Mouse (Mus musculus): ENCODE measurements around the gene Lyzl4.

Gene Lyzl4

GRCm38 (mm10) chr9:121642001-121642400 lies at the start of gene Lyzl4:
Gene Lyzl4 (minus strand): TSS chr9:121642096.
- DNase-seq (ENCODE audit: low read depth, low spot score) = peak; percentile 61

DNA sequence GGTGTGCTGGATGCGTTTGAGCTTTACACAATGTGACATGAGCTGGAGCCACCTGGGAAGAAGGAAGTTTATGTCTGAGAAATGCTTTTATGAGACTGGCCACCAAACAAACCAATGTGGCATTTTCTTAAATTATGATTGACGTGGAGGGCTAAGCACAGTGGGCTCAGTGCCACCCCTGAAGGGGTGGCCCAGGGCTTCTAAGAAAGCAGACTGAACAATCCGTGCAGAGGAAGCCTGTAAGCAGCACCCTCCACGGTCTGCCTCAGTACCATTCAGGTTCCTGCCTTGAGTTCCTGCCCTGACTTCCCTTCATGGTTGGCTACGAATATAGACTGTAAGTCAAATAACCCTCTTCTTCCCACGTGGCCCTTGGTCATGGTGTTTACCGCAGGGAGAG lies 48.8 kb upstream of the Lyzl4 start:
- no peak for DNase-seq (ENCODE audit: low read depth, low spot score)

DNA sequence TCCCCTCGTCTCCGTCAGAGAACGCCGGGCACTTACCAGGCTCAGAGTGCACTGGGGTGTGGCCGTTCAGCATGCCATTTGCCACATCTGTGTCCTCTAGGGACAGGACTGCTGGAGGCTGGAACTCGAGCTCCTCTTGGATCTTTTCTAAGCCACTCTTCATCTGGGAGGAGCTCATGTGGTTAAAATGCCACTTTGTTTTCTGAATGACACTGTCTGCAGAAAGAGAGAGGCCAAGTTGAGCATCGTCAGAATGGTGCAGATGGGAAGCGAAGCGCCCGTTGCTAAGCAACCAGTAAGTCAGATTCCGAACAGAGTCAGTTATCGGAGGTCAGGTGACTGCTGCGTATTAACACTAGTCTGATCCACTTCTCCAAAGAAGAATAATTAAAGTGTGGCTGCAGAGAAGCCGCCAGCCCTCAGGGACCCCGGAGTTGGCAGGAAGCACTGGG lies 48.3 kb upstream of the Lyzl4 start:
- DNase-seq (ENCODE audit: low read depth, low spot score) = no peak

DNA sequence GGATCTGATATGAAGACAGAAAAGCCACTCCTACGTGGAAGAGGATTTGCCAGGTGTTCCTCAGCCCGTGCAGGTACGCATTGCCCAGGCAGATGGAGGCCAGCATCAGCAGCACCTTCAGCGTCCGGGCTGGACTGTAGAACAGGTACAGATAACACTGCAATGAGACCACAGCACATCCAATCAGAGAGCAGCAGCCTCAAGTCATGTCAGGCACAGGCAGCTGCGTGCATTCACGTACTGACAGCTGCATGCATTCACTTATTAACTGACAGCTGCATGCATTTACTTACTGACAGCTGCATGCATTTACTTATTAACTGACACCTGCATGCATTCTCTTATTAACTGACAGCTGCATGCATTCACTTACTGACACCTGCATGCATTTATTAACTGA lies 42.8 kb upstream of the Lyzl4 start:
- no peak for DNase-seq (ENCODE audit: low read depth, low spot score)

- no peak for DNase-seq (ENCODE audit: low read depth, low spot score)
Observed at GRCm38 (mm10) chr9:121682037-121682680, 40.3 kb upstream of the Lyzl4 start.

- no peak for DNase-seq (ENCODE audit: low read depth, low spot score)
Observed at GRCm38 (mm10) chr9:121681191-121681590, 39.3 kb upstream of the Lyzl4 start.

- peak; percentile 79 for DNase-seq (ENCODE audit: low read depth, low spot score)
Observed at GRCm38 (mm10) chr9:121679549-121679948, 37.7 kb upstream of the Lyzl4 start.

GRCm38 (mm10) chr9:121677476-121677875 lies 35.6 kb upstream of the Lyzl4 start:
- no peak for DNase-seq (ENCODE audit: low read depth, low spot score)

DNA sequence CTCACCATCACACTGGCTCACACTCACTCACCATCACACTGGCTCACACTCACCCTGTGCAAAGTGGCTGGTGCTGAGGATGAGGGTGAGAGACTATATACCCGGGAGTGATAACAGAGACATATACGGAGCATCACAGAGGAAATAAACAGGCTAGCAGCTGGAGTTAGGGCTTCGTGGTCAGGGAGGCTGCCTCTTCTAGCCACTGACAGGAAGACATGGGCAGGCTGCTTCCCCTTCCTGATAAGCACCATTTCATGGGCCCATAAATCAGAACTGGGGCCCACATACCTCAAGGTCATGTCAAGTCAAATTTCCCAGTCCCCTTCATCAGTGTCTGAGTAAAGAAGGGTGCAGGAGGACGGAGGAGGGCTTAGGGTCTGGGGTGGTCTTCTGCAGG lies 35.2 kb upstream of the Lyzl4 start:
- no peak for DNase-seq (ENCODE audit: low read depth, low spot score)

GRCm38 (mm10) chr9:121675556-121675955 lies 33.7 kb upstream of the Lyzl4 start:
- DNase-seq (ENCODE audit: low read depth, low spot score) = no peak

- no peak for DNase-seq (ENCODE audit: low read depth, low spot score)
Observed at GRCm38 (mm10) chr9:121675011-121675410, 33.1 kb upstream of the Lyzl4 start.

DNA sequence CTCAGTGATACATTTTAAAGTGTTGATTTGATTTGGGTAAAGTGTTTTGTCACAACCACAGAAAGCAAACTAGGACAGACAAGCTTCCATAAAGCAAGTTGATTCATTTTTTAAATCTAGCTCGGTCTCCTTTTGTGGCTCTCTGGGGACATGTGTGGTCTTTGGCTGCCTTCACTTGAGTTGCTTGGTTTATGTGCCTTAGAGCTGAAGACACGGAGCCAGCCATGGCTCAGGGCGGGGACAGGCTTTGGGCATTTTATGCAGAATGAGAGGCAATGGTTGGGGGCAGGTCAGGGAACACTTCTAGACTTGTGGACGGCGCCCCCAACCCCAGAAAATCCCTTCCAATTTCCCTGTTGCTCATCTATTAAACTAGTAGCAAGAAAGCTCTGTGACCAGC lies 31.8 kb upstream of the Lyzl4 start:
- no peak for DNase-seq (ENCODE audit: low read depth, low spot score)

DNA sequence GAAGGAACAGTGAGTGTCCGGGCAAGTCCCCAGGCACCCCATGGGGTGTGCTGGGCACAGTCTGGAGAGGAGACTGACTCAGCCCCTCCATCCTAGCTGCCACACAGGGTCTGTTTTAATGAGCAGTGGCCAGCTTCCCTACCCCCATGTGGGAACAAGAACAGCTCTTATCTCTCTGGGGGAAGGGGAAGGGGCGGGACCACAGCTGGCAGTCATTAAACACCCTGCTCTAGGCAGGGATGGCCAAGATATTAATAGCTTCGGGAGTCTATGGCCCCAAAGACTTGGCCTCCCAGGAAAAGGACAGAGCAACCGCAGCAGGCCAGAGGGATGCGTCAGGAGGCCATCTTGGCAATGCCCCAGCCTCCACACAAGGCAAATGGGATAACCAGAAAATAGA lies 30.4 kb upstream of the Lyzl4 start:
- no peak for DNase-seq (ENCODE audit: low read depth, low spot score)

- peak; percentile 80 for DNase-seq (ENCODE audit: low read depth, low spot score)
Observed at GRCm38 (mm10) chr9:121671300-121671699, 29.4 kb upstream of the Lyzl4 start.

GRCm38 (mm10) chr9:121669348-121669791 lies 27.5 kb upstream of the Lyzl4 start:
- DNase-seq (ENCODE audit: low read depth, low spot score) = peak; percentile 83

DNA sequence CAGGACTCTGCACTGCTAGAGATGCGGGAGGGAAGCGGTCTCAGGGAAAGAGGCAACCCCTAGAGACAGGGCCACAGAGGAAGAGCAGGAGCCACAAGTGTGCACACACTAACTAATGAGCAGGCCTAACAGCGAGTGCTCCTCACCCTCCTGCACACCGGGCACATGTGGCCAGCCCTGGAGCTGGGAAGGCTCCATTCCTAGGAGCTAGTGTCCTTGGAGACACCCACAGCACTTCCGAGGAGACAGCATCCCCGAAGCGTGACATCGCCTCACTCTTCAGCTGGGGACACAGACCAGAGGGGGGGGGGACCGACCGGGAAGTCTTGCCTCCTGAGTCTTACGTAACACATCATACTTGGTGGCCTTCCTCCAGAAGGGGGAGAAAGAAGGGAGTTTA lies 25.9 kb upstream of the Lyzl4 start:
- DNase-seq (ENCODE audit: low read depth, low spot score) = no peak

GRCm38 (mm10) chr9:121666957-121667630 lies 25.2 kb upstream of the Lyzl4 start:
- no peak for DNase-seq (ENCODE audit: low read depth, low spot score)

DNA sequence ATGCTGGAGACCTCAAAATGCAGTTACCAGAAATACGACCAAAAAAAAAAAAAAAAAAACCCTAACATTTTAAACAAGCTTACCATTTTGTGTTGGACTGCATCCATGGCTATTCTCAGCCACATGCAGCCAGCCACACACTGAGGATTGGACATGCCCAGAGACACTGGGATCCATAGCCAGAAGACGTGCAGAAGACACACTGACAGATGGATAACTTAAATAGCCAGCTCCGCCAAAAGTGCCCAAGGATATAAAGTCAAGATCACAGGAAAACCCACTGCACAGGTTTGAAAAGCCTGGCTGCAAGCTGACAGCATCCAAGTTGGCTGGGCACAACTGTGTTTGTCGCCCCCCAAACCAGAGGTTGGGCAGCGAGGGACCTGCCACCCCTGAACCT lies 22.2 kb upstream of the Lyzl4 start:
- no peak for DNase-seq (ENCODE audit: low read depth, low spot score)

DNA sequence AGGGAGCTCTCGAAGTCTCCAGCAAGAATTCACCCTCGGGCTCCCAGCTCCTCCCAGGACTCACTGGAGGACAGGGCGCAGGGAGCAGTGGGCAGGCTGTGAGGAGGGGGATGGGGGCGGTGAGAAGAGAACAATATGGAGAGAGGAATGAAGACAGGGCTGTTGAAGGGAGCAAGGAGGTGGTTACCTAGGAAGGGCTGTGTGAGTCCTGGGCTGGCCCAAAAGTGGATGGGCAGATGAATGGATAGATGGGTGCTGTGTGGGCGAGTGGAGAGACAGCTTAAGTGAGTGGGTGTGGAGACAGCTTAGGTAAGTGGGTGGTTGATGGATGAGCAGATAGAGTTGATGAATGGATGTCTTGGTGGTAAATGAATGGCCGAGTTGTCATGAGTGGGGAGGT lies 21.6 kb upstream of the Lyzl4 start:
- DNase-seq (ENCODE audit: low read depth, low spot score) = no peak

DNA sequence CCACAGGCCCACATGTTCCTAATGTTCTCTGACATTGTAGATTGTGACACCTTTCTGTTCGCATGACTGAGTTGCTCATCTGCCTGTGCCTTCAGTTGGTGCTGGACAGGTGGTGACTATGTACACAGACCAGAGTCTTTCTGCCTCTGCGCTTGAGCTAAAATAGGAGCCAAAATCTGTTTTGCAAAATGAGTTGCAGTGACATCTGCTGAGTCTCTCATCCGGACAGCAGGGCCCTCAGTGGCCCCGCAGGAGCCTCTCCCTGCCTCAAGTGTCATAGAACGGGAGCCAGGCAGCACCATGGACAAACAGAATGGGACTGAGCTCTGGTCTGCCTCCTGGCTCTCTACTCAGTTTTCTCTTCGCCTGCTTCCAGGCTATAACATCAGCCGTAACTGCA lies 17.9 kb upstream of the Lyzl4 start:
- no peak for DNase-seq (ENCODE audit: low read depth, low spot score)

- DNase-seq (ENCODE audit: low read depth, low spot score) = no peak
Observed at GRCm38 (mm10) chr9:121658248-121658647, 16.4 kb upstream of the Lyzl4 start.

GRCm38 (mm10) chr9:121657143-121657542 lies 15.2 kb upstream of the Lyzl4 start:
- DNase-seq (ENCODE audit: low read depth, low spot score) = no peak

DNA sequence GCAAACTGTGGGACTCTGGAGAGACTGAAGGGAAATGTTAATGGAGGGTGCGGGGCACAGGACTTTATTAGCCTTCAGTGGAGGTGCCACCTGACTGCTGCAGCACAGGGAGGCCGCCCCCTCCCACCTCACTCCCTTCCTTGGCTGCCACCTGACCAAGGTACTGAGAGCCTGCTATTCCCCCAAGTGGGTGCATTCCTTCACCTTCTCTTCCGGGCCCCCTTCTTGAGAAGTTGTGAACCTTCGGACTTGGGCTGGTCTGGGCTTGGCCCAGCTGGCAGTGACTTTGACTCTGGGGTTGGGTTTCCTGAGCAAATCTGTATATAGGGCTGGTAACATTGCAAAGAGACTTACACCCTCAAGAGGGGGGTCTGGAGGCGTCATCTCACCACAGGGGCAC lies 14.4 kb upstream of the Lyzl4 start:
- no peak for DNase-seq (ENCODE audit: low read depth, low spot score)
